In the genomic region with DNA sequence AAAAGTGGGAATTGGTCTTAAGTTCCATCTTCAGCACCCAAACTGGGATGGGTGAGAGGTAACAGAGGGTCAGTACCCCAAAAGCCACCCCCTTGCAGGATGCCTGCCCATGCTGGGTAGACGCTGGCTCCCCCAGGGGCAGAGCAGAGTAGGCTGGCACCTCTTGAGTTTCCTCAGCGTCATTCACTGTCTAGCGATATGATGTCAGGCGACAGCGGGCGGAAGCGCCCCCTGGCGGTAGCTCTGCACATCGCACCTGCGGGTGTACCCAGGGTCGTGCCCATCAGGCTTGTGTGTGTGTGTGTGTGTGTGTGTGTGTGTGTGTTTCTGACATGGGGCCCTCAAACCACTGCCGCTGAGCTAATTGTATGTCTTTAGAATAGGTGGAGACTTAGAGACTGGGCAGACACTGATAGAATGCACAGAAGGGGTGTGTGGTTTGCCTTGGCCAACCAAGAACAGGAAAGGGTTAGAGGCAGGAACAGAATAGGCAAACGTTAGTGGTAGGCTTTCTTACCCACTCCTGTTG, we compare ENCODE assay signal across 8 mouse cellular contexts. TPM values are rescaled to one million over a fixed set of nuclear protein-coding genes. Genes with fewer than 3 reads are reported as not detected.
A peak's percentile ranks its signal among the peaks of the same experiment; 100 is the strongest.
DNase-seq lines count a peak whose midpoint lies in the region; ATAC-seq and TF ChIP-seq lines count a peak whose summit lies in the region.

No protein-coding gene starts in this region.

- DNase-seq in heart, adult 11 months = peak; percentile 97
- DNase-seq in heart, adult 8-10 months (ENCODE audit: low spot score) = no peak
- DNase-seq in cerebellum, postnatal 10 days = peak; percentile 93 to 96
- peak; percentile 70 to 73 for DNase-seq in frontal cortex, postnatal 25 days (ENCODE audit: low spot score in 2 of 2)
- DNase-seq in left cerebral cortex, postnatal 25 days (ENCODE audit: low spot score in 2 of 2) = peak; percentile 66 to 73

- intact Hi-C loops in left cerebral cortex, postnatal 25 days (cut with DNase I) = loop anchor here (2.0 kb wide), 1 partner anchor 149 kb away; no protein-coding TSS in a partner anchor

- H3K4me3 ChIP-seq in hindbrain, embryonic 16.5 days (ENCODE audit: low read length) = no peak overlapping the region
- H3K4me3 ChIP-seq in small intestine, adult 2 months (ENCODE audit: low read depth, low read length) = no peak overlapping the region

- H3K36me3 ChIP-seq in hindbrain, embryonic 16.5 days (ENCODE audit: control insufficient read depth, insufficient read depth, low read length) = no peaks in the 10 kb centered on the region
- no peaks in the 10 kb centered on the region for H3K36me3 ChIP-seq in small intestine, adult 2 months (ENCODE audit: control insufficient read depth, insufficient read depth, low read length)

- 3% methylated on average over 13 of the region's 13 CpGs for WGBS in hindbrain, embryonic 16.5 days
- 2% methylated on average over 13 of the region's 13 CpGs for WGBS in small intestine, adult 2 months

- TF ChIP-seq CTCF in small intestine, adult 2 months (IDR thresholded peaks at IDR 0.05; ENCODE audit: extremely low read depth, insufficient read length, insufficient replicate concordance, low read depth, low read length) = peak; percentile 96

- TF ChIP-seq POLR2A in small intestine, adult 2 months (IDR thresholded peaks at IDR 0.05; ENCODE audit: low read depth, low read length) = 0 out of 2 replicates have a peak, but pooled peaks have one; percentile 29

- 0 out of 2 replicates have a peak, but pooled peaks cover 3% of the 10 kb centered on the region for H3K27me3 ChIP-seq in hindbrain, embryonic 16.5 days (replicated peaks; ENCODE audit: control insufficient read depth, insufficient read depth, low read length)
- H3K27me3 ChIP-seq in small intestine, adult 2 months (ENCODE audit: control insufficient read depth, insufficient read depth, low read length) = no peaks in the 10 kb centered on the region

- H3K27ac ChIP-seq in hindbrain, embryonic 16.5 days (ENCODE audit: low read depth, low read length) = no peak overlapping the region
- H3K27ac ChIP-seq in small intestine, adult 2 months (ENCODE audit: insufficient read depth, low read depth, low read length) = no peak overlapping the region

- no peaks in the 10 kb centered on the region for H3K9me3 ChIP-seq in hindbrain, embryonic 16.5 days (ENCODE audit: control insufficient read depth, low read length)

- ATAC-seq in hindbrain, embryonic 16.5 days = peak; percentile 78
- ATAC-seq in megakaryocyte-erythroid progenitor cell, adult 5-6 weeks (replicated peaks; ENCODE audit: low FRiP score, low TSS enrichment, poor library complexity, severe bottlenecking) = peak; percentile 79

- H3K4me2 ChIP-seq in hindbrain, embryonic 16.5 days (ENCODE audit: low read length) = no peak overlapping the region

- H3K9ac ChIP-seq in hindbrain, embryonic 16.5 days (ENCODE audit: low read depth, low read length) = no peak overlapping the region

- no peaks in the 10 kb centered on the region for H3K4me1 ChIP-seq in hindbrain, embryonic 16.5 days (ENCODE audit: control insufficient read depth, insufficient read depth, low read depth, low read length)
- H3K4me1 ChIP-seq in small intestine, adult 2 months (ENCODE audit: control insufficient read depth, insufficient read depth, insufficient read length, low read length) = peaks cover 2% of the 10 kb centered on the region; the same call in 1 of the 2 replicates

RNA-seq across cellular contexts. Expression of a gene that starts 8.7 kb away (rescaled TPM):
- total RNA-seq in heart, adult 8-10 months (2022) = 100 to 1,000 TPM in 1 of 4 experiments, 10 to 100 TPM in 3; 55.1 to 104 (median 84.0) TPM
- 0.15 and 0.22 TPM in 2 replicates for polyA plus RNA-seq in hindbrain, embryonic 16.5 days (2015; fragmentation: Nextera tagmentation; extraction: Ambion mirVana)
- total RNA-seq in left cerebral cortex, postnatal 25 days (2021) = 10 to 100 TPM; 12.1 to 12.7 TPM
- total RNA-seq in megakaryocyte-erythroid progenitor cell, adult 5-6 weeks (2014; fragmentation: Nextera tagmentation) = 0.83 and 1.4 TPM in 2 replicates
- 2.3 and 3.1 TPM in 2 replicates for total RNA-seq in megakaryocyte-erythroid progenitor cell, adult 5-6 weeks (2017)
- 194 and 386 TPM in 2 replicates for polyA plus RNA-seq in small intestine, adult 2 months (2012; rRNA removed)

RNA-seq across cellular contexts. Expression of a gene that starts 9.7 kb away (rescaled TPM):
- total RNA-seq in heart, adult 8-10 months (2022) = 10 to 100 TPM; 22.6 to 26.6 (median 23.4) TPM
- polyA plus RNA-seq in hindbrain, embryonic 16.5 days (2015; fragmentation: Nextera tagmentation; extraction: Ambion mirVana) = 37.1 and 39.3 TPM in 2 replicates
- 10 to 100 TPM; 49.7 to 54.0 TPM for total RNA-seq in left cerebral cortex, postnatal 25 days (2021)
- total RNA-seq in megakaryocyte-erythroid progenitor cell, adult 5-6 weeks (2014; fragmentation: Nextera tagmentation) = 19.5 and 28.4 TPM in 2 replicates
- 10.2 and 16.8 TPM in 2 replicates for total RNA-seq in megakaryocyte-erythroid progenitor cell, adult 5-6 weeks (2017)
- 28.0 and 105 TPM in 2 replicates for polyA plus RNA-seq in small intestine, adult 2 months (2012; rRNA removed)

RNA-seq across cellular contexts. Expression of a gene that starts 18.7 kb away (rescaled TPM):
- 10 to 100 TPM; 15.3 to 19.4 (median 18.2) TPM for total RNA-seq in heart, adult 8-10 months (2022)
- polyA plus RNA-seq in hindbrain, embryonic 16.5 days (2015; fragmentation: Nextera tagmentation; extraction: Ambion mirVana) = 11.9 and 12.8 TPM in 2 replicates
- total RNA-seq in left cerebral cortex, postnatal 25 days (2021) = 10 to 100 TPM; 43.9 to 47.8 TPM
- total RNA-seq in megakaryocyte-erythroid progenitor cell, adult 5-6 weeks (2014; fragmentation: Nextera tagmentation) = 16.1 TPM in 1 of 2 replicates, not detected in the other
- total RNA-seq in megakaryocyte-erythroid progenitor cell, adult 5-6 weeks (2017) = not detected in 2 replicates
- polyA plus RNA-seq in small intestine, adult 2 months (2012; rRNA removed) = 0.10 TPM in 1 of 2 replicates, not detected in the other

RNA-seq across cellular contexts. Expression of a gene that starts 48.1 kb away (rescaled TPM):
- 100 to 1,000 TPM; 120 to 152 (median 139) TPM for total RNA-seq in heart, adult 8-10 months (2022)
- polyA plus RNA-seq in hindbrain, embryonic 16.5 days (2015; fragmentation: Nextera tagmentation; extraction: Ambion mirVana) = 390 and 393 TPM in 2 replicates
- total RNA-seq in left cerebral cortex, postnatal 25 days (2021) = 100 to 1,000 TPM; 254 to 264 TPM
- total RNA-seq in megakaryocyte-erythroid progenitor cell, adult 5-6 weeks (2014; fragmentation: Nextera tagmentation) = 194 and 207 TPM in 2 replicates
- 46.6 and 78.6 TPM in 2 replicates for total RNA-seq in megakaryocyte-erythroid progenitor cell, adult 5-6 weeks (2017)
- 58.0 and 89.8 TPM in 2 replicates for polyA plus RNA-seq in small intestine, adult 2 months (2012; rRNA removed)

Comparison
In these comparisons a context has a peak if more than half of its experiments do, and no peak if none do; other contexts are left out.
1. RNA of a gene that starts 8.7 kb away (total RNA-seq): 55.1 to 104 TPM in heart, adult 8-10 months; 12.1 to 12.7 TPM in left cerebral cortex, postnatal 25 days and 0.83 to 3.1 TPM in megakaryocyte-erythroid progenitor cell, adult 5-6 weeks; every median in the first group is over 4 times any median in the second.